Mouse (Mus musculus) heart, adult 2 months (tissue): ENCODE results near the gene Wnk4. TPM values are rescaled to one million over a fixed set of nuclear protein-coding genes. Genes with fewer than 3 reads are reported as not detected.
A peak's percentile ranks its signal among the peaks of the same experiment; 100 is the strongest.

Source experiments
- DNase-seq, 2 experiments: peaks; one replicate each; pipeline ENCODE4 v3.0.0; 2021
- H3K27ac ChIP-seq: fragments of 200-600 bp; 2 replicates; pipeline ENCODE4 v1.8.1; 2022
- H3K27me3 ChIP-seq: fragments of 200-500 bp; 2 replicates; pipeline ENCODE4 v1.6.1; 2012; ENCODE audit warnings: mild to moderate bottlenecking, low read length, inconsistent platforms, mixed read lengths; ENCODE audit not compliant: control insufficient read depth, insufficient read depth
- H3K36me3 ChIP-seq: fragments of 200-500 bp; 2 replicates; pipeline ENCODE4 v1.6.1; 2012; ENCODE audit warnings: low read length, inconsistent platforms; ENCODE audit not compliant: control insufficient read depth, insufficient read depth
- H3K4me1 ChIP-seq: fragments of 200-500 bp; 2 replicates; pipeline ENCODE4 v1.6.1; 2011; ENCODE audit warnings: low read length; ENCODE audit not compliant: control insufficient read depth, insufficient read depth
- H3K4me3 ChIP-seq: fragments of 200-600 bp; 2 replicates; pipeline ENCODE4 v1.8.1; 2022
- H3K79me2 ChIP-seq: fragments of 200-500 bp; replicated peaks from 2 replicates; pipeline ENCODE4 v1.6.1; 2012; ENCODE audit warnings: mild to moderate bottlenecking, inconsistent platforms, low read length, moderate library complexity, mixed read lengths; ENCODE audit not compliant: control insufficient read depth, insufficient read depth
- H3K9ac ChIP-seq: fragments of 200-500 bp; 2 replicates; pipeline ENCODE4 v1.6.1; 2012; ENCODE audit warnings: low read depth, mild to moderate bottlenecking, control low read depth, inconsistent platforms, low read length, mixed read lengths
- CTCF ChIP-seq: fragments of 200-600 bp; IDR thresholded peaks from 2 replicates; pipeline ENCODE4 v1.8.1; 2022; ENCODE audit warnings: antibody characterized with exemption, mild to moderate bottlenecking, moderate library complexity
- EP300 ChIP-seq: fragments of 200-500 bp; IDR thresholded peaks from 2 replicates; pipeline ENCODE4 v1.6.1; 2011; ENCODE audit warnings: low read depth, low read length, control low read depth; ENCODE audit not compliant: insufficient read depth
- POLR2A ChIP-seq: fragments of 200-500 bp; IDR thresholded peaks from 2 replicates; pipeline ENCODE4 v1.6.1; 2011; ENCODE audit warnings: mild to moderate bottlenecking, low read depth, low read length, control low read depth; ENCODE audit not compliant: insufficient read depth
- WGBS: fragments of 180-500 bp; shearing (Covaris S2); methylation state at CpG from one replicate; pipeline ENCODE4 v1.1.7; 2018; 5-methylcytosine and 5-hydroxymethylcytosine counted together
- intact Hi-C: fragments of 180-260 bp; cut with DNase I; formaldehyde crosslinking; loops from one replicate; pipeline ENCODE4 v1.15.1; 2025
- polyA plus RNA-seq: library from polyadenylated mRNA; depleted of rRNA; stranded (reverse); fragments of >200 nt; gene quantifications from 2 replicates; pipeline ENCODE4 v1.2.3, GENCODE M21; 2012
- total RNA-seq, 2 experiments: library from RNA; stranded (reverse); gene quantifications; 2 replicates each; pipeline ENCODE4 v1.2.3; 2021

Wnk4 gene
- total and polyA plus RNA-seq, 3 experiments = 9.2 to 13.9 (median 12.6) TPM

GRCm38 (mm10) chr11:101246702-101247012, 13.7 kb upstream of the Wnk4 start:
- Histone ChIP-seq H3K79me2 (no peaks in the 10 kb centered on the region), H3K36me3 (peaks cover 2% of the 10 kb centered on the region; the same call in 1 of the 2 replicates), H3K27me3 (0 out of 2 replicates have a peak, but pooled peaks cover 2% of the 10 kb centered on the region), H3K27ac (peak overlapping the region; percentile 95), H3K9ac (peak overlapping the region; percentile 98), H3K4me3 (peak overlapping the region; percentile 79), H3K4me1 (peaks cover 7% of the 10 kb centered on the region)
- 9% methylated on average over 7 of the region's 7 CpGs for WGBS
- no peak for DNase-seq
- TF ChIP-seq EP300 (no peak), CTCF (no peak), POLR2A (0 out of 2 replicates have a peak, but pooled peaks have one; percentile 16)
- intact Hi-C loops = no loop called here

- peaks cover 2% of the 10 kb centered on the region; the same call in 1 of the 2 replicates for H3K36me3 ChIP-seq
- TF ChIP-seq CTCF (no peak), EP300 (no peak), POLR2A (no peak)
- peak overlapping the region; percentile 79 for H3K4me3 ChIP-seq
- 50% methylated on average over 6 of the region's 6 CpGs for WGBS
- H3K9ac ChIP-seq = peak overlapping the region; percentile 98
- no peak for DNase-seq
- 0 out of 2 replicates have a peak, but pooled peaks cover 2% of the 10 kb centered on the region for H3K27me3 ChIP-seq
- intact Hi-C loops = loop anchor here (1.0 kb wide), 2 partner anchors 16 to 35 kb away; no protein-coding TSS in a partner anchor
- H3K27ac ChIP-seq = peak overlapping the region; percentile 95
- no peaks in the 10 kb centered on the region for H3K79me2 ChIP-seq
- peaks cover 7% of the 10 kb centered on the region for H3K4me1 ChIP-seq
Measured at GRCm38 (mm10) chr11:101247521-101248030, 12.8 kb upstream of the Wnk4 start.

GRCm38 (mm10) chr11:101248258-101248994, 11.9 kb upstream of the Wnk4 start:
- peak; percentile 79 to 80 for DNase-seq
- 16% methylated on average over 14 of the region's 14 CpGs for WGBS
- H3K4me1 ChIP-seq = peaks cover 11% of the 10 kb centered on the region
- H3K79me2 ChIP-seq = no peaks in the 10 kb centered on the region
- 0 out of 2 replicates have a peak, but pooled peaks cover 2% of the 10 kb centered on the region for H3K27me3 ChIP-seq
- TF ChIP-seq POLR2A (peak; percentile 66), EP300 (0 out of 2 replicates have a peak, but pooled peaks have one; percentile 84), CTCF (peak; percentile 75)
- intact Hi-C loops = loop anchor here (1.0 kb wide), 2 partner anchors 17 to 36 kb away; no protein-coding TSS in a partner anchor
- peak overlapping the region; percentile 2; the same call in 1 of the 2 replicates for H3K9ac ChIP-seq
- peaks cover 2% of the 10 kb centered on the region; the same call in 1 of the 2 replicates for H3K36me3 ChIP-seq
- H3K27ac ChIP-seq = peak overlapping the region; percentile 95
- peak overlapping the region; percentile 79 for H3K4me3 ChIP-seq

- intact Hi-C loops = loop anchor here (1.0 kb wide), 1 partner anchor 48 kb away; no protein-coding TSS in a partner anchor
- peaks cover 8% of the 10 kb centered on the region; the same call in 1 of the 2 replicates for H3K36me3 ChIP-seq
- DNase-seq = no peak
- 68% methylated on average over 2 of the region's 2 CpGs for WGBS
- H3K4me3 ChIP-seq = no peak overlapping the region
- H3K27ac ChIP-seq = no peak overlapping the region
- 0 out of 2 replicates have a peak, but pooled peaks cover 2% of the 10 kb centered on the region for H3K27me3 ChIP-seq
- peaks cover 8% of the 10 kb centered on the region for H3K4me1 ChIP-seq
- H3K9ac ChIP-seq = no peak overlapping the region
- TF ChIP-seq EP300 (no peak), CTCF (no peak), POLR2A (no peak)
- no peaks in the 10 kb centered on the region for H3K79me2 ChIP-seq
Measured at GRCm38 (mm10) chr11:101251031-101251430, 9.3 kb upstream of the Wnk4 start.

GRCm38 (mm10) chr11:101252941-101253340, 7.4 kb upstream of the Wnk4 start:
- TF ChIP-seq EP300 (no peak), CTCF (no peak), POLR2A (no peak)
- Histone ChIP-seq H3K9ac (peak overlapping the region; percentile 66), H3K27me3 (no peaks in the 10 kb centered on the region), H3K27ac (peak overlapping the region; percentile 90), H3K79me2 (no peaks in the 10 kb centered on the region), H3K36me3 (peaks cover 11% of the 10 kb centered on the region), H3K4me1 (peaks cover 7% of the 10 kb centered on the region), H3K4me3 (peak overlapping the region; percentile 77)
- intact Hi-C loops = loop anchor here (2.0 kb wide), 1 partner anchor 26 kb away; the partner anchor contains the start of genes Cntd1 and Coa3
- no peak for DNase-seq
- WGBS = 3% methylated on average over 7 of the region's 7 CpGs
